Mouse (Mus musculus) G1E (cell line): Measurements from ENCODE around the gene Cyp4a12b.

Experiments used
- CTCF ChIP-seq: IDR thresholded peaks from 2 replicates; pipeline ENCODE4 v1.5.1; 2012; ENCODE audit warnings: low read depth, low read length, inconsistent platforms, mixed read lengths
- GATA2 ChIP-seq: IDR thresholded peaks from 2 replicates; pipeline ENCODE4 v1.6.1; 2012; ENCODE audit warnings: low read depth, low read length, inconsistent platforms, borderline replicate concordance
- POLR2AphosphoS5 ChIP-seq: IDR thresholded peaks from 2 replicates; pipeline ENCODE4 v1.6.1; 2012; ENCODE audit warnings: low read depth, low read length, inconsistent platforms; ENCODE audit not compliant: insufficient replicate concordance
- TAL1 ChIP-seq: conservative IDR thresholded peaks from 2 replicates; pipeline ENCODE4 v1.6.1; 2012; ENCODE audit warnings: low read depth, low read length, inconsistent platforms, mixed read lengths

DNA sequence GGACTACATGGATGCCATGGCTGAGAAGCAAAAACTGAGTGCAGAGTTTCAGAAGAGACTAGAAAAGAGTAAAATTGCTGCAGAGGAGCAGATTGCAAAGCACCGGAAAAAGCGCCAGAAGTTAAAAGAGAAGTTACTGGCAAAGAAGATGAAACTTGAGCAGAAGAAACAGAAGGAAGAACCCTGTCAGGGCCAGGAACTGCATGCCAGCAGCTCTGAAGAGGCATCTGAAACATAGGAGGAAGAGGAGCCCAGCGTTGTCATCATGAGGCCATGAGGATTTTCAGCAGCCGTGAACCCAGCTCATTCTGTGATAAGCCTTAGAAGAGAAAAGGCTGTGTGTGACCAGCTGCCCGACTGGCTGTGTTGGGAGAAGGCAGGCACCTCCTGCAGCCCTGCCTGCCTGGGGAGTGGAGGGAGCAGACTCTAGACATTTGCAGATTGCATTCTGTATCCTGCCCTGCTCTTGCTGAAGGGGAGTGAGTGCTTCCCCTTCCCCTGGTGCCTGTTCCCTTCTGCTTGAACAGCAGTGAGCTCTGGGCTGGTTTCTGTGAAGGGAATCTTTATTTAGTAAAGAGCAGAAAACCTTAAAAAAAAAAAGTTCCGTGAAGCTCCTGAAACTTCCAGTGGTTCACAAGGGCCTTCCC lies 69.7 kb downstream of the Cyp4a12b start:
- no peak for TF ChIP-seq CTCF
- no peak for TF ChIP-seq POLR2AphosphoS5
- no peak for TF ChIP-seq TAL1
- no peak for TF ChIP-seq GATA2
